Mouse (Mus musculus) kidney, adult 2 months (tissue): ENCODE results near the gene Syne2. TPM values are rescaled to one million over a fixed set of nuclear protein-coding genes. Genes with fewer than 3 reads are reported as not detected.

Experiments
- DNase-seq: peaks from one replicate; pipeline ENCODE4 v3.0.0; 2021
- H3K27ac ChIP-seq: fragments of 200-500 bp; 2 replicates; pipeline ENCODE4 v1.5.1; 2012; ENCODE audit warnings: low read depth, low read length, control low read depth, inconsistent platforms; ENCODE audit not compliant: insufficient read depth
- H3K27me3 ChIP-seq: fragments of 200-500 bp; replicated peaks from 2 replicates; pipeline ENCODE4 v1.6.1; 2012; ENCODE audit warnings: mild to moderate bottlenecking, moderate library complexity, low read length, inconsistent platforms; ENCODE audit not compliant: control insufficient read depth, insufficient read depth
- H3K36me3 ChIP-seq: fragments of 200-500 bp; 2 replicates; pipeline ENCODE4 v1.6.1; 2012; ENCODE audit warnings: mild to moderate bottlenecking, moderate library complexity, low read length, inconsistent platforms; ENCODE audit not compliant: control insufficient read depth, insufficient read depth
- H3K4me1 ChIP-seq: fragments of 200-500 bp; 2 replicates; pipeline ENCODE4 v1.6.1; 2011; ENCODE audit warnings: low read length; ENCODE audit not compliant: control insufficient read depth, insufficient read depth
- H3K4me3 ChIP-seq: fragments of 200-500 bp; 2 replicates; pipeline ENCODE4 v1.5.1; 2011; ENCODE audit warnings: mild to moderate bottlenecking, low read depth, low read length, control low read depth; ENCODE audit not compliant: insufficient read depth
- CTCF ChIP-seq: fragments of 200-500 bp; conservative IDR thresholded peaks from 2 replicates; pipeline ENCODE4 v1.5.1; 2011; ENCODE audit warnings: low read depth, mild to moderate bottlenecking, control low read depth, low read length, moderate library complexity, mixed read lengths; ENCODE audit not compliant: insufficient read depth, insufficient read length
- POLR2A ChIP-seq: fragments of 200-500 bp; IDR thresholded peaks from one replicate; pipeline ENCODE4 v1.6.1; 2011; ENCODE audit warnings: low read depth, low read length, control low read depth
- WGBS: fragments of 180-500 bp; shearing (Covaris S2); methylation state at CpG from one replicate; pipeline ENCODE4 v1.1.7; 2018; 5-methylcytosine and 5-hydroxymethylcytosine counted together
- polyA plus RNA-seq: library from polyadenylated mRNA; depleted of rRNA; stranded (reverse); fragments of >200 nt; gene quantifications from 2 replicates; pipeline ENCODE4 v1.2.3, GENCODE M21; 2012

The Syne2 gene
- polyA plus RNA-seq, 1 experiment: 54.5 TPM

GRCm38 (mm10) chr12:75852384-75852783 lies 34.5 kb downstream of the Syne2 start:
- H3K4me1 ChIP-seq: peaks cover 49% of the 10 kb centered on the region
- no peak overlapping the region for H3K4me3 ChIP-seq
- TF ChIP-seq POLR2A: no peak
- no peak for TF ChIP-seq CTCF
- DNase-seq: peak; percentile 86
- WGBS: 33% methylated on average over 6 of the region's 6 CpGs
- no peaks in the 10 kb centered on the region for H3K27me3 ChIP-seq
- H3K27ac ChIP-seq: peak overlapping the region; percentile 100
- H3K36me3 ChIP-seq: no peaks in the 10 kb centered on the region; the same call in 1 of the 2 replicates

DNA sequence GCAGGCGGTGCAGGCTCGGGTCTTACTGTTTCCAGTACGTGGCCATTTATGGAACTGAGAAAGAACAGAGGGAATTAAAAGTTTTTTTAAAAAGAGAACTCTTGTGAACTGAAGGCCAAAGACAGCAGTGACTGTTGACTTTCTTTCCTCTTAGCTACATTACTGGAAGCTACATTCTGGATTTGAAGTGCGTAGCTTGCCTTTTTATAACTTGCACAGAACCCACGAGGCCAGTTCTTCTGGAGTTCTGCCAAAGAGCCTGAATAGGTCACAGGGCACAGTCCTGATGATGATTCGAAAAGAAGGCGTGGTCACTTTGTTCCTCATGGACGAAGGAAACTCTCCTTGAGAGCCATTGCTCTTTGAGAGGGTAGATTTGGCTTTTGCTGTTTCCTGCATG lies 35.6 kb downstream of the Syne2 start:
- DNase-seq: peak; percentile 95
- H3K4me3 ChIP-seq: peak overlapping the region; percentile 25

GRCm38 (mm10) chr12:75855051-75855453 lies 37.1 kb downstream of the Syne2 start:
- Histone ChIP-seq H3K4me1 (peaks cover 53% of the 10 kb centered on the region), H3K36me3 (no peaks in the 10 kb centered on the region; the same call in 1 of the 2 replicates), H3K27me3 (no peaks in the 10 kb centered on the region), H3K27ac (peak overlapping the region; percentile 61), H3K4me3 (peak overlapping the region; percentile 2; the same call in 1 of the 2 replicates)
- DNase-seq: peak; percentile 56
- TF ChIP-seq POLR2A (no peak), CTCF (no peak)
- 28% methylated on average over 7 of the region's 7 CpGs for WGBS

More for the DNA sequence above, 35.6 kb downstream of the Syne2 start:
- Histone ChIP-seq H3K36me3 (no peaks in the 10 kb centered on the region; the same call in 1 of the 2 replicates), H3K27me3 (no peaks in the 10 kb centered on the region), H3K27ac (peak overlapping the region; percentile 100), H3K4me1 (peaks cover 53% of the 10 kb centered on the region)
- WGBS: 2% methylated on average over 8 of the region's 8 CpGs
- TF ChIP-seq POLR2A (no peak), CTCF (no peak)

DNA sequence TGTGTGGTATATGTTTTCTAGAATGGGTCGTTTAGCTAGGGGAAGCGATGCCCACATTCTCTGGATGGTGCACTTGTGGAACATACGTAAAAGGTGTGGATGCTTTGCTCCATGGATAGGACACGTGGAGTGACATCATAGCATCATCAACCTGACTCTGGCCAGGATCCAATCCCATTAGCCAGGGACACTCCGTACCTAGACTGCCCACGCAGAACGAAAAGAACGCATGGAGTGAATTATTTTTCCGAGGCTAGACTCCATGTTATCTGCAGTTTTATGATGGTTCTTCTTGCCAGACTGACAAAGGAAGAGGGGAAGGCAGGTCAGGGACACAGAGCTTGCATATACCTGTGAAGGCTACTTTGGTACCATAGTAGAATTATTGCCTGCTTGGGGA lies 37.7 kb downstream of the Syne2 start:
- no peak overlapping the region for H3K4me3 ChIP-seq
- 55% methylated on average over 9 of the region's 9 CpGs for WGBS
- peaks cover 49% of the 10 kb centered on the region for H3K4me1 ChIP-seq
- DNase-seq: peak; percentile 67
- TF ChIP-seq CTCF (no peak), POLR2A (no peak)
- no peaks in the 10 kb centered on the region; the same call in none of the 2 replicates for H3K36me3 ChIP-seq
- H3K27ac ChIP-seq: peak overlapping the region; percentile 61; the same call in 1 of the 2 replicates
- no peaks in the 10 kb centered on the region for H3K27me3 ChIP-seq

- TF ChIP-seq POLR2A (no peak), CTCF (no peak)
- H3K36me3 ChIP-seq: no peaks in the 10 kb centered on the region; the same call in none of the 2 replicates
- WGBS: 41% methylated on average over 14 of the region's 14 CpGs
- DNase-seq: peak; percentile 71
- peaks cover 47% of the 10 kb centered on the region for H3K4me1 ChIP-seq
- no peaks in the 10 kb centered on the region for H3K27me3 ChIP-seq
- peak overlapping the region; percentile 96 for H3K27ac ChIP-seq
- no peak overlapping the region for H3K4me3 ChIP-seq
These were observed 38.3 kb downstream of the Syne2 start for GRCm38 (mm10) chr12:75856096-75856868.

- no peak for DNase-seq
- H3K27me3 ChIP-seq: no peaks in the 10 kb centered on the region
- H3K36me3 ChIP-seq: no peaks in the 10 kb centered on the region; the same call in none of the 2 replicates
- peaks cover 34% of the 10 kb centered on the region for H3K4me1 ChIP-seq
- TF ChIP-seq CTCF (no peak), POLR2A (no peak)
- 71% methylated on average over 11 of the region's 11 CpGs for WGBS
- H3K4me3 ChIP-seq: no peak overlapping the region
- H3K27ac ChIP-seq: peak overlapping the region; percentile 63; the same call in 1 of the 2 replicates
These were observed 42.0 kb downstream of the Syne2 start for GRCm38 (mm10) chr12:75859936-75860335.

DNA sequence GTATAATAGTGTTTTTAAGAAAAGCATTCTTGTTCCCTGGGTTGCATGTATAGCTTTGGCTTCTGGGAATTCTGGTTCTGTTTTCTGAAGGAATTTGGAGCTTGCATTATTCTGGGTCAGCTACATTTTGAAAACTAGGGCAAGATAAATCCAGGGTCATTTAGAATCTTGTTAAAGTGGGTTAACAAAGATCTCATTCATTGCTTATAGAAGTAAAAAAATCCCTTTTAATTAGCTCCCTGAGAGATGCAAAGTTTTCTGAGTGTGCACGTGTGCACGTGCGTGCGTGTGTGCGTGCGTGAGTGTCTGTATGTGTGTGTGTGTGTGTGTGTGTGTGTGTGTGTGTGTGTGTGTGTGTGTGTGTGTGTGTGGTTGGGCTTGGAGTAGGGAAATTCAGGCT lies 42.9 kb downstream of the Syne2 start:
- Histone ChIP-seq H3K4me1 (peaks cover 31% of the 10 kb centered on the region), H3K36me3 (no peaks in the 10 kb centered on the region; the same call in none of the 2 replicates), H3K27ac (no peak overlapping the region), H3K4me3 (no peak overlapping the region), H3K27me3 (no peaks in the 10 kb centered on the region)
- WGBS: 91% methylated on average over 6 of the region's 6 CpGs
- DNase-seq: no peak
- no peak for TF ChIP-seq CTCF
- no peak for TF ChIP-seq POLR2A
